Mouse (Mus musculus): ENCODE measurements at regions not wholly inside any gene's neighbourhood (a gene's known extent, or its start where the extent isn't known, plus 50 kb on each side); places are given as distances from the start of the nearest gene placed in this dataset.

- no peaks in the 10 kb centered on the region for H3K36me3 ChIP-seq (ENCODE audit: control insufficient read depth in 1 of 2, insufficient read depth in 2 of 2, low read length in 2 of 2)
- H3K27ac ChIP-seq (ENCODE audit: control insufficient read depth, low read depth, low read length): no peak overlapping the region
- H3K27me3 ChIP-seq (ENCODE audit: control insufficient read depth in 1 of 2, insufficient read depth in 2 of 2, low read length in 2 of 2): no peaks in the 10 kb centered on the region
- no peak overlapping the region for H3K4me3 ChIP-seq (ENCODE audit: control insufficient read depth in 1 of 2, insufficient read depth in 1 of 2, low read depth in 2 of 2, low read length in 2 of 2)
- no peak overlapping the region for H3K9ac ChIP-seq (ENCODE audit: control insufficient read depth, low read depth, low read length, poor library complexity, severe bottlenecking)
- no peaks in the 10 kb centered on the region for H3K4me1 ChIP-seq (ENCODE audit: control insufficient read depth in 1 of 2, insufficient read depth in 2 of 2, low read length in 2 of 2)
- TF ChIP-seq MEF2A (IDR thresholded peaks at IDR 0.05; ENCODE audit: extremely low read depth, insufficient replicate concordance, low read depth, low read length, poor library complexity, severe bottlenecking) (no peak), NRF1 (IDR thresholded peaks at IDR 0.05; ENCODE audit: insufficient read depth, low read depth, low read length, poor library complexity, severe bottlenecking) (no peak), POLR2AphosphoS2 (IDR thresholded peaks at IDR 0.05; ENCODE audit: low read length) (no peak), MAZ (IDR thresholded peaks at IDR 0.05; ENCODE audit: low read depth, low read length) (no peak), TAL1 (IDR thresholded peaks at IDR 0.05; ENCODE audit: low read length) (no peak), UBTF (IDR thresholded peaks at IDR 0.05; ENCODE audit: borderline replicate concordance, insufficient read depth, low read depth, low read length) (no peak), ZMIZ1 (IDR thresholded peaks at IDR 0.05; ENCODE audit: low read depth, low read length) (no peak), KAT2A (conservative IDR thresholded peaks at IDR 0.05; ENCODE audit: low read depth, low read length) (no peak)
- H3K9me3 ChIP-seq (replicated peaks; ENCODE audit: insufficient read depth, low read length): no peaks in the 10 kb centered on the region
- H3K79me2 ChIP-seq (ENCODE audit: control insufficient read depth, insufficient read depth, low read length, poor library complexity): no peaks in the 10 kb centered on the region
- DNase-seq (ENCODE audit: low read depth, low spot score): no peak
Measured at GRCm38 (mm10) chr4:81503941-81504340, 61.3 kb upstream of the Mpdz start.

GRCm38 (mm10) chr4:81501802-81502201 is 59.2 kb upstream of the Mpdz start:
- Histone ChIP-seq H3K4me1 (ENCODE audit: control insufficient read depth in 1 of 2, insufficient read depth in 2 of 2, low read length in 2 of 2) (no peaks in the 10 kb centered on the region), H3K27me3 (ENCODE audit: control insufficient read depth in 1 of 2, insufficient read depth in 2 of 2, low read length in 2 of 2) (no peaks in the 10 kb centered on the region), H3K27ac (ENCODE audit: control insufficient read depth, low read depth, low read length) (no peak overlapping the region), H3K9me3 (replicated peaks; ENCODE audit: insufficient read depth, low read length) (no peaks in the 10 kb centered on the region), H3K9ac (ENCODE audit: control insufficient read depth, low read depth, low read length, poor library complexity, severe bottlenecking) (no peak overlapping the region), H3K79me2 (ENCODE audit: control insufficient read depth, insufficient read depth, low read length, poor library complexity) (no peaks in the 10 kb centered on the region), H3K36me3 (ENCODE audit: control insufficient read depth in 1 of 2, insufficient read depth in 2 of 2, low read length in 2 of 2) (no peaks in the 10 kb centered on the region), H3K4me3 (ENCODE audit: control insufficient read depth in 1 of 2, insufficient read depth in 1 of 2, low read depth in 2 of 2, low read length in 2 of 2) (no peak overlapping the region)
- TF ChIP-seq SIN3A (IDR thresholded peaks at IDR 0.05; ENCODE audit: low read length) (no peak), MYB (IDR thresholded peaks at IDR 0.05; ENCODE audit: low read depth, low read length) (no peak)
- DNase-seq (ENCODE audit: low read depth, low spot score): no peak

- TF ChIP-seq USF1 (IDR thresholded peaks at IDR 0.05; ENCODE audit: low read depth, low read length) (no peak), NELFE (IDR thresholded peaks at IDR 0.05; ENCODE audit: low read depth, low read length) (no peak), MXI1 (IDR thresholded peaks at IDR 0.05; ENCODE audit: low read depth, low read length) (no peak), NRF1 (IDR thresholded peaks at IDR 0.05; ENCODE audit: insufficient read depth, low read depth, low read length, poor library complexity, severe bottlenecking) (no peak), MAFK (IDR thresholded peaks at IDR 0.05; ENCODE audit: borderline replicate concordance, low read depth, low read length) (no peak), TAL1 (IDR thresholded peaks at IDR 0.05; ENCODE audit: low read length) (no peak)
- Histone ChIP-seq H3K9ac (ENCODE audit: control insufficient read depth, low read depth, low read length, poor library complexity, severe bottlenecking) (no peak overlapping the region), H3K4me1 (ENCODE audit: control insufficient read depth in 1 of 2, insufficient read depth in 2 of 2, low read length in 2 of 2) (no peaks in the 10 kb centered on the region), H3K4me3 (ENCODE audit: control insufficient read depth in 1 of 2, insufficient read depth in 1 of 2, low read depth in 2 of 2, low read length in 2 of 2) (no peak overlapping the region), H3K27ac (ENCODE audit: control insufficient read depth, low read depth, low read length) (no peak overlapping the region), H3K36me3 (ENCODE audit: control insufficient read depth in 1 of 2, insufficient read depth in 2 of 2, low read length in 2 of 2) (no peaks in the 10 kb centered on the region), H3K9me3 (replicated peaks; ENCODE audit: insufficient read depth, low read length) (no peaks in the 10 kb centered on the region), H3K27me3 (ENCODE audit: control insufficient read depth in 1 of 2, insufficient read depth in 2 of 2, low read length in 2 of 2) (no peaks in the 10 kb centered on the region), H3K79me2 (ENCODE audit: control insufficient read depth, insufficient read depth, low read length, poor library complexity) (no peaks in the 10 kb centered on the region)
- no peak for DNase-seq (ENCODE audit: low read depth, low spot score)
Measured at GRCm38 (mm10) chr4:81498133-81498532, 55.5 kb upstream of the Mpdz start.

Data from MEL (cell line).